Mouse (Mus musculus) cortical plate, adult 2 months (tissue): ENCODE measurements around the gene Rps15.
A peak's percentile ranks its signal among the peaks of the same experiment; 100 is the strongest.

Source experiments
- CTCF ChIP-seq: fragments of 200-500 bp; IDR thresholded peaks from 2 replicates; pipeline ENCODE4 v1.5.1; 2011; ENCODE audit warnings: mild to moderate bottlenecking, control low read depth, low read length; ENCODE audit not compliant: insufficient read depth; ENCODE audit errors: extremely low read depth
- POLR2A ChIP-seq: fragments of 200-500 bp; IDR thresholded peaks from 2 replicates; pipeline ENCODE4 v1.6.1; 2011; ENCODE audit warnings: mild to moderate bottlenecking, low read length, control low read depth; ENCODE audit not compliant: insufficient read depth; ENCODE audit errors: extremely low read depth

GRCm38 (mm10) chr10:80339941-80340750, 47.9 kb downstream of the Rps15 start:
- TF ChIP-seq CTCF (peak; percentile 90), POLR2A (no peak)
